Mouse (Mus musculus) erythroblast, adult 5-6 weeks (primary cell): ENCODE data around the gene Ubtd2. TPM values are rescaled to one million over a fixed set of nuclear protein-coding genes. Genes with fewer than 3 reads are reported as not detected.

Experiments used
- ATAC-seq: replicated peaks from 2 replicates; pipeline ENCODE4 v1.8.0; 2016; ENCODE audit warnings: moderate number of reproducible peaks, mild to moderate bottlenecking, moderate TSS enrichment, inconsistent platforms; ENCODE audit not compliant: poor library complexity, low FRiP score, severe bottlenecking
- total RNA-seq, 2 experiments: library from RNA; stranded (forward) in 1 of 2; stranded (reverse) in 1 of 2; fragments of 150-400 nt in 1 of 2; fragments of 200-764, 138-1000 nt in 1 of 2; gene quantifications; 2 replicates each; pipeline versions ENCODE4 v1.2.3 to v1.2.4; 2015 to 2017; ENCODE audit warnings: low replicate concordance in 2 of 2

Ubtd2 gene
- total RNA-seq, 2 experiments from 2014 or later, result 0.58 TPM; not detected in 1

DNA sequence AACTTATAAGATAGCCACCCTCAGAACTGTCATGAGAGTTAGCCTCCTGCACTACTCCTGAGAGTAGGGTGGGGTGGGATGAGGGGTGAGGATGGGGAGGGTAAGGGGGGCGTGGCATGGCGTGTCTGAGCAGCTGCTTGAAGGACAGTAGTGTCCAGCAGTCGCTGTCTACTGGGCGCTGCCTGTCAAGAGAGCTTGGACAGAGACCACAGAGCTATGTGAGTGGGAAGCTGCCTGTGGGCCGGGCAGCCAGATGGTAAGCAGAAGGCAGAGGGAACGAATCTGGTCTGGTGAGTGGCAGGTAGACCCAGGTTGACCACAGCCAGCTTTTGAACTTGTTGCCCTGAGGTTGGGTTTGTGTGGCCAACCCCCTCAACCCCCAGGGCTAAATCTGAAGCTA lies 85.3 kb downstream of the Ubtd2 start:
- no peak for ATAC-seq

GRCm38 (mm10) chr11:32542181-32542580 lies 87.0 kb downstream of the Ubtd2 start:
- ATAC-seq, result no peak

- no peak for ATAC-seq
These were observed 87.7 kb downstream of the Ubtd2 start for GRCm38 (mm10) chr11:32542687-32543411.

DNA sequence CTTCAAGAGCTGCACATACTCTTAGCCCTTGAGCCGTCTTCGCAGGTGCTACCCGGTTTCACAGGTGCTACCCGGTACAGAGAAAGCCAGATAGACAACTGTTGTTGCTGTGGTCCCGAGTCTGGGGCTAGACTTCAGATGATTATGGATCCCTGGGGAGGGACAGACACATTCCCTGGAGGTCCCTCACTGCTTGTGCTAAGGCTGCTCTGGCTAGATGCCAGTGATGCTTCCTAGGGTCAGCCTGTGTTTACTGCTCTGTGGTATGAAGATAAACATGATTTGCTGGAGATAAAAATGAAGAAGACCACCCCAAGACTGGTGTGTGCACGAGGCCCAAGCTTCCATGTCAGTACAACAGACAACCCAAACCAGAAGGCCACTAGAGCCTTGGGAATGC lies 88.9 kb downstream of the Ubtd2 start:
- ATAC-seq, result no peak

- no peak for ATAC-seq
These were observed 89.3 kb downstream of the Ubtd2 start for GRCm38 (mm10) chr11:32544497-32544896.

DNA sequence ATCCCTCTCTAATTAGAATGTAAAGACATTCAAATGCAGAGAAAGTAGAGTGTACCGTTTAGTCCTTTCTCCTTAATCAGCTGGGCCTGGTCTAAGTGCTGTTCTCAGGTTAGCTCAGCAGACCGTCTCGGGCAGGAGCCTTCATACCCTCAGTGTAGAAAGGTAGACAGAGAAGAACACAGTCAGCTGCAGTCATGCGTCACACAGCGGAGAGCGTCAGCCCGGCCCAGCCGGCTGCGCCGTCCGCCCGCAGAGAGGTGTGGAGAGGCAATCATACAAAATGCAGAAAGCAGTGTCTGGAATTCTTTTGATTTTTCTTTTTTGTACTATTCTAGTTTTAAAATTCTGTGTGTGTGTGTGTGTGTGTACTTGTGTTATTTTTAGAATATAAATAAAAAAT lies 90.4 kb downstream of the Ubtd2 start:
- no peak for ATAC-seq

GRCm38 (mm10) chr11:32546483-32546882 lies 91.3 kb downstream of the Ubtd2 start:
- no peak for ATAC-seq

GRCm38 (mm10) chr11:32547391-32547947 lies 92.3 kb downstream of the Ubtd2 start:
- no peak for ATAC-seq

DNA sequence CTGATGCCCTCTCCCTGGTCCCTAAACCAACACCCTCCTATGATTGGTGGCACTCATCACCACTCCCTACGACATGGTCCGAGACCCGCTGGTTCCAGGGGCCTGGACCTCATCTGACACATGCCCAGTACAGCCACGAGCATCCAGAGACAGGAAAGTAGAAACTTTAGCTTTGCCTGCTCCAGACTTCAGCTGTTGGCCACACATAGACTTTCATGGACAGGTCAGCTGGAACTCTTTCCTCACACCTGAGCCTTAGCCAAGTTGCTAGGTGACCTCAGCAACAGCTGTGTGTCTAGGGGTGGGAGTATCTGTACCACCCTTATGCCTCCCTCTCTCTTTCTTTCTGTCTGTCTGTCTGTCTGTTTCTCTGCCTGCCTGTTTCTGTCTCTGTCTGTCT lies 93.1 kb downstream of the Ubtd2 start:
- no peak for ATAC-seq

GRCm38 (mm10) chr11:32549236-32549635 lies 94.1 kb downstream of the Ubtd2 start:
- no peak for ATAC-seq

- ATAC-seq, result no peak
These were observed 94.9 kb downstream of the Ubtd2 start for GRCm38 (mm10) chr11:32550102-32550501.

GRCm38 (mm10) chr11:32551056-32551455 lies 95.9 kb downstream of the Ubtd2 start:
- no peak for ATAC-seq

DNA sequence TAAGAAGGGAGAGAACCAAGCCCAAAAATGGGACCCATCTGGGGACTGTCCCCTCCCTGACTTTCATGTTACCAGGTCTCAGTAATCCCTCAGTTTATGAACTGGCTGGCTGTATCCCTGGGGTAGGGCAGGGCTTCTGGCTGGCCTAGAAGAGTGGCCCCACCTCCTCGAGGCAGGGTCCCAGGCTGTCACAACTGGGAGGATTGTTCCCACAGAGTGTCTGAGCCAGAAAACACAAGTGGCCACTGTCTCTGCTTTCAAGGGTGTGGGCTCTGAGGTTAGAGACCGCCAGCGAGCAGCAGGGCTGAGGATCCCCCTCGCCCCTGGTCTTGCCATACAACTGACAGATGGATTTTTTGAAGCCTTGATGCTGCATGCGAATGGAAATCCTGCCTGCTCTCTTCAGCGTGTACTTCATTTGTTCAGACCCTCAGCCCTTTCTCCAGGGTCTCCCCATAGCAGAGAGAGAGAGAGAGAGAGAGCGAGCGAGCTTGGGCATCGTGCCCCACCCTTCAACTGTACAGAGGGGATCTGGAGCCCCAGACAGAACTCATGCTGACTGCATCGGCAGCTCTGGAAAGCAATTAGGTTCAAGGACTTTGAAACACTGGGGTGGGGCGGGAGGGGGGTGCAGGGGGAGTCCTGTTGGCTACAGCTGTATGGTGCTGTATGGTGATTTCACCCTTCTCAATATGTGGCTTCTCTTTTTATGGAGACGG lies 96.6 kb downstream of the Ubtd2 start:
- no peak for ATAC-seq

GRCm38 (mm10) chr11:32552401-32553090 lies 97.4 kb downstream of the Ubtd2 start:
- no peak for ATAC-seq

- ATAC-seq, result no peak
These were observed 98.4 kb downstream of the Ubtd2 start for GRCm38 (mm10) chr11:32553311-32554140.

- no peak for ATAC-seq
These were observed 99.2 kb downstream of the Ubtd2 start for GRCm38 (mm10) chr11:32554141-32555091.

GRCm38 (mm10) chr11:32555103-32555689 lies 100.0 kb downstream of the Ubtd2 start:
- ATAC-seq, result no peak

- no peak for ATAC-seq
These were observed 101.3 kb downstream of the Ubtd2 start for GRCm38 (mm10) chr11:32556333-32556990.
